Mouse (Mus musculus) embryonic facial prominence, embryonic 10.5 days (tissue): ENCODE measurements around the gene Gse1. TPM values are rescaled to one million over a fixed set of nuclear protein-coding genes. Genes with fewer than 3 reads are reported as not detected.

Experiments
- DNase-seq: peaks from one replicate; pipeline ENCODE4 v3.0.0-alpha.2; 2017; ENCODE audit warnings: low spot score
- H3K27ac ChIP-seq: fragments of 300-500 bp; sonication (generic); replicated peaks from 2 replicates; pipeline ENCODE4 v1.5.1; 2016; ENCODE audit warnings: mild to moderate bottlenecking
- H3K27me3 ChIP-seq: fragments of 300-500 bp; sonication (generic); replicated peaks from 2 replicates; pipeline ENCODE4 v1.6.1; 2016; ENCODE audit warnings: low read depth, mild to moderate bottlenecking; ENCODE audit not compliant: poor library complexity, severe bottlenecking
- H3K36me3 ChIP-seq: fragments of 300-500 bp; sonication (generic); replicated peaks from 2 replicates; pipeline ENCODE4 v1.6.1; 2016; ENCODE audit warnings: mild to moderate bottlenecking, moderate library complexity
- H3K4me1 ChIP-seq: fragments of 300-500 bp; sonication (generic); 2 replicates; pipeline ENCODE4 v1.6.1; 2016
- H3K4me3 ChIP-seq: fragments of 300-500 bp; sonication (generic); 2 replicates; pipeline ENCODE4 v1.5.1; 2016; ENCODE audit warnings: mild to moderate bottlenecking, moderate library complexity
- H3K9me3 ChIP-seq: fragments of 300-500 bp; sonication (generic); 2 replicates; pipeline ENCODE4 v1.6.1; 2016; ENCODE audit warnings: mild to moderate bottlenecking
- WGBS: fragments of 180-500 bp; shearing (Covaris S2); methylation state at CpG from one replicate; pipeline ENCODE4 v1.1.7; 2016; 5-methylcytosine and 5-hydroxymethylcytosine counted together
- polyA plus RNA-seq: library from polyadenylated mRNA; unstranded; fragments of >200 nt; fragmentation: Nextera tagmentation; extraction: Ambion mirVana; gene quantifications from 2 replicates; pipeline ENCODE4 v1.2.1, GENCODE M21; 2016

Gene Gse1
- polyA plus RNA-seq, 1 experiment from 2014 or later: 10.2 TPM

GRCm38 (mm10) chr8:120372684-120373083 is 144.4 kb downstream of the Gse1 start:
- DNase-seq: no peak
- H3K36me3 ChIP-seq: no peaks in the 10 kb centered on the region
- H3K4me3 ChIP-seq: no peak overlapping the region
- peaks cover 95% of the 10 kb centered on the region for H3K4me1 ChIP-seq
- WGBS: 85% methylated on average over 6 of the region's 6 CpGs
- H3K9me3 ChIP-seq: no peaks in the 10 kb centered on the region
- H3K27ac ChIP-seq: peak overlapping the region; percentile 67
- peaks cover 13% of the 10 kb centered on the region for H3K27me3 ChIP-seq

- Histone ChIP-seq H3K36me3 (no peaks in the 10 kb centered on the region), H3K27me3 (peaks cover 13% of the 10 kb centered on the region), H3K9me3 (no peaks in the 10 kb centered on the region), H3K27ac (peak overlapping the region; percentile 78), H3K4me1 (peaks cover 98% of the 10 kb centered on the region), H3K4me3 (no peak overlapping the region)
- DNase-seq: no peak
- WGBS: 81% methylated on average over 3 of the region's 3 CpGs
These were observed 145.4 kb downstream of the Gse1 start for GRCm38 (mm10) chr8:120373621-120374020.

GRCm38 (mm10) chr8:120374070-120374469 is 145.8 kb downstream of the Gse1 start:
- Histone ChIP-seq H3K4me1 (peaks cover 98% of the 10 kb centered on the region), H3K4me3 (0 out of 2 replicates have a peak overlapping the region, but pooled peaks have one; percentile 14)

GRCm38 (mm10) chr8:120374514-120374913 is 146.3 kb downstream of the Gse1 start:
- H3K27ac ChIP-seq: peak overlapping the region; percentile 78
- H3K4me1 ChIP-seq: peaks cover 98% of the 10 kb centered on the region
- H3K27me3 ChIP-seq: peaks cover 18% of the 10 kb centered on the region
- WGBS: 34% methylated on average over 9 of the region's 9 CpGs
- H3K9me3 ChIP-seq: no peaks in the 10 kb centered on the region
- no peaks in the 10 kb centered on the region for H3K36me3 ChIP-seq
- H3K4me3 ChIP-seq: 0 out of 2 replicates have a peak overlapping the region, but pooled peaks have one; percentile 14
- peak; percentile 45 for DNase-seq

More at GRCm38 (mm10) chr8:120374070-120374469, 145.8 kb downstream of the Gse1 start:
- Histone ChIP-seq H3K27me3 (peaks cover 13% of the 10 kb centered on the region), H3K36me3 (no peaks in the 10 kb centered on the region), H3K9me3 (no peaks in the 10 kb centered on the region), H3K27ac (peak overlapping the region; percentile 78)
- 80% methylated on average over 1 of the region's 1 CpGs for WGBS
- DNase-seq: no peak

GRCm38 (mm10) chr8:120375170-120375569 is 146.9 kb downstream of the Gse1 start:
- Histone ChIP-seq H3K4me1 (peaks cover 96% of the 10 kb centered on the region), H3K36me3 (no peaks in the 10 kb centered on the region), H3K27me3 (peaks cover 24% of the 10 kb centered on the region), H3K4me3 (no peak overlapping the region), H3K27ac (0 out of 2 replicates have a peak overlapping the region, but pooled peaks have one; percentile 0), H3K9me3 (no peaks in the 10 kb centered on the region)
- peak; percentile 42 for DNase-seq
- 39% methylated on average over 5 of the region's 5 CpGs for WGBS

- no peak overlapping the region for H3K4me3 ChIP-seq
- peaks cover 34% of the 10 kb centered on the region for H3K27me3 ChIP-seq
- no peak for DNase-seq
- H3K27ac ChIP-seq: no peak overlapping the region; the same call in 1 of the 2 replicates
- WGBS: 48% methylated on average over 4 of the region's 4 CpGs
- no peaks in the 10 kb centered on the region for H3K9me3 ChIP-seq
- no peaks in the 10 kb centered on the region for H3K36me3 ChIP-seq
- peaks cover 96% of the 10 kb centered on the region for H3K4me1 ChIP-seq
These were observed 148.0 kb downstream of the Gse1 start for GRCm38 (mm10) chr8:120376215-120376614.

GRCm38 (mm10) chr8:120376847-120377802 is 148.9 kb downstream of the Gse1 start:
- H3K9me3 ChIP-seq: no peaks in the 10 kb centered on the region
- H3K27ac ChIP-seq: peak overlapping the region; percentile 49
- peaks cover 96% of the 10 kb centered on the region for H3K4me1 ChIP-seq
- H3K4me3 ChIP-seq: no peak overlapping the region
- DNase-seq: no peak
- H3K27me3 ChIP-seq: peaks cover 39% of the 10 kb centered on the region
- 57% methylated on average over 22 of the region's 22 CpGs for WGBS
- no peaks in the 10 kb centered on the region for H3K36me3 ChIP-seq

- no peak overlapping the region; the same call in 1 of the 2 replicates for H3K27ac ChIP-seq
- no peak for DNase-seq
- H3K4me3 ChIP-seq: no peak overlapping the region
- 51% methylated on average over 7 of the region's 7 CpGs for WGBS
- H3K9me3 ChIP-seq: no peaks in the 10 kb centered on the region
- peaks cover 97% of the 10 kb centered on the region for H3K4me1 ChIP-seq
- no peaks in the 10 kb centered on the region for H3K36me3 ChIP-seq
- peaks cover 44% of the 10 kb centered on the region for H3K27me3 ChIP-seq
These were observed 149.5 kb downstream of the Gse1 start for GRCm38 (mm10) chr8:120377803-120378189.

- Histone ChIP-seq H3K27ac (0 out of 2 replicates have a peak overlapping the region, but pooled peaks have one; percentile 31), H3K27me3 (peaks cover 39% of the 10 kb centered on the region), H3K4me1 (peaks cover 97% of the 10 kb centered on the region), H3K4me3 (no peak overlapping the region), H3K36me3 (no peaks in the 10 kb centered on the region), H3K9me3 (no peaks in the 10 kb centered on the region)
- 49% methylated on average over 16 of the region's 16 CpGs for WGBS
- no peak for DNase-seq
These were observed 150.1 kb downstream of the Gse1 start for GRCm38 (mm10) chr8:120378306-120378705.

GRCm38 (mm10) chr8:120379015-120379414 is 150.8 kb downstream of the Gse1 start:
- Histone ChIP-seq H3K4me1 (peaks cover 97% of the 10 kb centered on the region), H3K4me3 (no peak overlapping the region), H3K36me3 (no peaks in the 10 kb centered on the region), H3K9me3 (no peaks in the 10 kb centered on the region), H3K27me3 (peaks cover 39% of the 10 kb centered on the region), H3K27ac (no peak overlapping the region; the same call in 1 of the 2 replicates)
- 33% methylated on average over 3 of the region's 3 CpGs for WGBS
- no peak for DNase-seq

- DNase-seq: no peak
- Histone ChIP-seq H3K27me3 (peaks cover 34% of the 10 kb centered on the region), H3K9me3 (peaks cover 3% of the 10 kb centered on the region; the same call in 1 of the 2 replicates), H3K36me3 (no peaks in the 10 kb centered on the region), H3K27ac (peak overlapping the region; percentile 27; the same call in 1 of the 2 replicates), H3K4me3 (no peak overlapping the region), H3K4me1 (peaks cover 74% of the 10 kb centered on the region)
- 39% methylated on average over 4 of the region's 4 CpGs for WGBS
These were observed 153.6 kb downstream of the Gse1 start for GRCm38 (mm10) chr8:120381865-120382264.

- 79% methylated on average over 19 of the region's 19 CpGs for WGBS
- DNase-seq: no peak
- Histone ChIP-seq H3K9me3 (peaks cover 3% of the 10 kb centered on the region; the same call in 1 of the 2 replicates), H3K36me3 (no peaks in the 10 kb centered on the region), H3K27me3 (peaks cover 34% of the 10 kb centered on the region), H3K4me1 (peaks cover 67% of the 10 kb centered on the region), H3K4me3 (no peak overlapping the region), H3K27ac (peak overlapping the region; percentile 27; the same call in 1 of the 2 replicates)
These were observed 154.4 kb downstream of the Gse1 start for GRCm38 (mm10) chr8:120382436-120383203.
